10 mouse cellular contexts compared by ENCODE assay signal in the genomic region with DNA sequence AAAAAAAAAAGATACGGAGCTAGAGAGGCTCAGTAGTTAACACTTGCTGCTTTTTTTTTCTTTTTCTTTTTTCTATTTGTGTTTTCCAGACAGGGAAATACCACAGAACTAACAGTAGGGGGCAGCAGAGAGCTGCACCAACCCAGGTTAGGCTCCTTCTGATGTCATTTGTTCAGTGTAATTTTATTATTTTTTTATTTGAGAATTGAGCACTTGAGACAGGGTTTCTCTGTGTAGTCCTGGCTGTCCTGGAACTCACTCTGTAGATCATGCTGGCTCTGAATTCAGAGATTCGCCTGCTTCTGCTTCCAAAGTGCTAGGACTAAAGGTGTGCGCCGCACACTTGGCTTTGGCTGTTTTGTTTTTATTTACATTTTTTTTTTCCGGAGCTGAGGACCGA. TPM values are rescaled to one million over a fixed set of nuclear protein-coding genes. Genes with fewer than 3 reads are reported as not detected.
A peak's percentile ranks its signal among the peaks of the same experiment; 100 is the strongest.
DNase-seq lines count a peak whose midpoint lies in the region; ATAC-seq lines count a peak whose summit lies in the region.
"Had no signal": no experiment of that assay in that cellular context is flagged by ENCODE, and none has a peak within 500 bp of the region (broad histone marks: within the 10 kb centered on the region; RNA-seq: fewer than 3 reads in every experiment).

No protein-coding gene starts in this region.

- no peak overlapping the region for H3K9ac ChIP-seq in embryonic facial prominence, embryonic 11.5 days (replicated peaks; ENCODE audit: low read length)
- H3K9ac ChIP-seq in lung, embryonic 16.5 days (ENCODE audit: low read length) = no peak overlapping the region

- H3K9me3 ChIP-seq in embryonic facial prominence, embryonic 11.5 days (replicated peaks; ENCODE audit: control insufficient read depth, low read length) = no peaks in the 10 kb centered on the region
- no peaks in the 10 kb centered on the region for H3K9me3 ChIP-seq in embryonic facial prominence, embryonic 10.5 days
- no peaks in the 10 kb centered on the region for H3K9me3 ChIP-seq in lung, embryonic 16.5 days (ENCODE audit: control insufficient read depth, low read length)

- no peaks in the 10 kb centered on the region for H3K36me3 ChIP-seq in embryonic facial prominence, embryonic 11.5 days (replicated peaks; ENCODE audit: control insufficient read depth, insufficient read depth, low read depth, low read length)
- no peaks in the 10 kb centered on the region for H3K36me3 ChIP-seq in embryonic facial prominence, embryonic 10.5 days (replicated peaks)
- no peaks in the 10 kb centered on the region for H3K36me3 ChIP-seq in lung, embryonic 16.5 days (ENCODE audit: control insufficient read depth, insufficient read depth, low read length)

- no peak overlapping the region for H3K27ac ChIP-seq in embryonic facial prominence, embryonic 11.5 days (replicated peaks; ENCODE audit: low read depth, low read length)
- no peak overlapping the region for H3K27ac ChIP-seq in embryonic facial prominence, embryonic 10.5 days (replicated peaks)
- H3K27ac ChIP-seq in lung, embryonic 16.5 days (ENCODE audit: low read length) = no peak overlapping the region

- no peak overlapping the region for H3K4me3 ChIP-seq in embryonic facial prominence, embryonic 11.5 days (ENCODE audit: low read depth, low read length)
- no peak overlapping the region for H3K4me3 ChIP-seq in embryonic facial prominence, embryonic 10.5 days
- no peak overlapping the region for H3K4me3 ChIP-seq in lung, embryonic 16.5 days (ENCODE audit: low read length)

- H3K4me2 ChIP-seq in embryonic facial prominence, embryonic 11.5 days (ENCODE audit: low read depth, low read length) = no peak overlapping the region
- H3K4me2 ChIP-seq in lung, embryonic 16.5 days (ENCODE audit: low read depth, low read length) = no peak overlapping the region
- H3K4me2 ChIP-seq: heart, embryonic 11.5 days had no signal

- no peaks in the 10 kb centered on the region for H3K27me3 ChIP-seq in embryonic facial prominence, embryonic 11.5 days (ENCODE audit: control insufficient read depth, insufficient read depth, low read length)
- H3K27me3 ChIP-seq in embryonic facial prominence, embryonic 10.5 days (replicated peaks; ENCODE audit: low read depth, poor library complexity, severe bottlenecking) = no peaks in the 10 kb centered on the region
- no peaks in the 10 kb centered on the region for H3K27me3 ChIP-seq in lung, embryonic 16.5 days (ENCODE audit: control insufficient read depth, insufficient read depth, low read depth, low read length)

- peak; percentile 49 for DNase-seq in embryonic facial prominence, embryonic 11.5 days (ENCODE audit: low spot score)
- no peak for DNase-seq in embryonic facial prominence, embryonic 10.5 days (ENCODE audit: low spot score)
- DNase-seq in lung, adult 18-20 months = no peak
- no peak for DNase-seq in kidney, adult 11 months

- 65% methylated on average over 6 of the region's 6 CpGs for WGBS in embryonic facial prominence, embryonic 11.5 days
- WGBS in embryonic facial prominence, embryonic 10.5 days = 70% methylated on average over 6 of the region's 6 CpGs
- WGBS in lung, embryonic 16.5 days = 56% methylated on average over 6 of the region's 6 CpGs

- ATAC-seq in embryonic facial prominence, embryonic 11.5 days (replicated peaks; ENCODE audit: insufficient number of reproducible peaks, low FRiP score, low TSS enrichment, low read depth) = no peak
- ATAC-seq in lung, embryonic 16.5 days (ENCODE audit: low read depth) = peak; percentile 21; the same call in 1 of the 2 replicates
- peak; percentile 14 for ATAC-seq in activated CD4-positive, CD25-positive, alpha-beta regulatory T cell, adult 4 months
- peak; percentile 67 for ATAC-seq in megakaryocyte progenitor cell, adult 5-6 weeks (replicated peaks; ENCODE audit: poor library complexity)
- no peak for ATAC-seq in megakaryocyte-erythroid progenitor cell, adult 5-6 weeks (replicated peaks; ENCODE audit: low FRiP score, low TSS enrichment, poor library complexity, severe bottlenecking)

- H3K4me1 ChIP-seq in embryonic facial prominence, embryonic 11.5 days (ENCODE audit: control insufficient read depth, insufficient read depth, low read length) = no peaks in the 10 kb centered on the region; the same call in 1 of the 2 replicates
- H3K4me1 ChIP-seq in embryonic facial prominence, embryonic 10.5 days = peaks cover 13% of the 10 kb centered on the region
- H3K4me1 ChIP-seq in lung, embryonic 16.5 days (replicated peaks; ENCODE audit: control insufficient read depth, insufficient read depth, low read length) = no peaks in the 10 kb centered on the region

RNA-seq across cellular contexts. Expression of gene Nmur1, which starts 9.7 kb away (rescaled TPM):
- polyA plus RNA-seq in embryonic facial prominence, embryonic 11.5 days (2014; fragmentation: Nextera tagmentation; extraction: Ambion mirVana) = not detected in 2 replicates
- polyA plus RNA-seq in embryonic facial prominence, embryonic 10.5 days (2016; fragmentation: Nextera tagmentation; extraction: Ambion mirVana) = 0.24 TPM in 1 of 2 replicates, not detected in the other
- polyA plus RNA-seq in lung, embryonic 16.5 days (2015; fragmentation: Nextera tagmentation; extraction: Ambion mirVana) = 0.49 and 0.63 TPM in 2 replicates
- 1 to 10 TPM in 1 of 2 experiments, under 1 TPM in 1; 0.38 to 3.9 TPM for polyA plus RNA-seq in activated CD4-positive, CD25-positive, alpha-beta regulatory T cell, adult 4 months (2017; shearing (Covaris generic))
- total RNA-seq in megakaryocyte progenitor cell, adult 5-6 weeks (2015) = 1.0 TPM in 1 of 2 replicates, not detected in the other
- not detected in 2 replicates for total RNA-seq in megakaryocyte progenitor cell, adult 5-6 weeks (2017)
- total RNA-seq in megakaryocyte-erythroid progenitor cell, adult 5-6 weeks (2014; fragmentation: Nextera tagmentation) = not detected in 2 replicates
- not detected in 2 replicates for total RNA-seq in megakaryocyte-erythroid progenitor cell, adult 5-6 weeks (2017)
- total RNA-seq: left cerebral cortex, postnatal 25 days had no signal
- polyA plus RNA-seq: heart, embryonic 11.5 days had no signal

RNA-seq across cellular contexts. Expression of gene Tex44, which starts 9.8 kb away (rescaled TPM):
- polyA plus RNA-seq in embryonic facial prominence, embryonic 11.5 days (2014; fragmentation: Nextera tagmentation; extraction: Ambion mirVana) = not detected in 2 replicates
- not detected in 2 replicates for polyA plus RNA-seq in embryonic facial prominence, embryonic 10.5 days (2016; fragmentation: Nextera tagmentation; extraction: Ambion mirVana)
- polyA plus RNA-seq in lung, embryonic 16.5 days (2015; fragmentation: Nextera tagmentation; extraction: Ambion mirVana) = not detected in 2 replicates
- not detected for polyA plus RNA-seq in activated CD4-positive, CD25-positive, alpha-beta regulatory T cell, adult 4 months (2017; shearing (Covaris generic))
- not detected in 2 replicates for total RNA-seq in megakaryocyte progenitor cell, adult 5-6 weeks (2015)
- not detected in 2 replicates for total RNA-seq in megakaryocyte progenitor cell, adult 5-6 weeks (2017)
- not detected in 2 replicates for total RNA-seq in megakaryocyte-erythroid progenitor cell, adult 5-6 weeks (2014; fragmentation: Nextera tagmentation)
- total RNA-seq in megakaryocyte-erythroid progenitor cell, adult 5-6 weeks (2017) = not detected in 2 replicates
- total RNA-seq: left cerebral cortex, postnatal 25 days had no signal
- polyA plus RNA-seq: heart, embryonic 11.5 days had no signal

RNA-seq across cellular contexts. Expression of gene Ncl, which starts 57.1 kb away (rescaled TPM):
- 391 and 429 TPM in 2 replicates for polyA plus RNA-seq in embryonic facial prominence, embryonic 11.5 days (2014; fragmentation: Nextera tagmentation; extraction: Ambion mirVana)
- 625 and 641 TPM in 2 replicates for polyA plus RNA-seq in embryonic facial prominence, embryonic 10.5 days (2016; fragmentation: Nextera tagmentation; extraction: Ambion mirVana)
- 315 and 344 TPM in 2 replicates for polyA plus RNA-seq in lung, embryonic 16.5 days (2015; fragmentation: Nextera tagmentation; extraction: Ambion mirVana)
- 100 to 1,000 TPM; 383 to 392 TPM for polyA plus RNA-seq in activated CD4-positive, CD25-positive, alpha-beta regulatory T cell, adult 4 months (2017; shearing (Covaris generic))
- total RNA-seq in megakaryocyte progenitor cell, adult 5-6 weeks (2015) = 728 and 799 TPM in 2 replicates
- total RNA-seq in megakaryocyte progenitor cell, adult 5-6 weeks (2017) = 665 and 1,023 TPM in 2 replicates
- 973 and 1,006 TPM in 2 replicates for total RNA-seq in megakaryocyte-erythroid progenitor cell, adult 5-6 weeks (2014; fragmentation: Nextera tagmentation)
- total RNA-seq in megakaryocyte-erythroid progenitor cell, adult 5-6 weeks (2017) = 1,472 and 1,577 TPM in 2 replicates

Comparison
In these comparisons a context has a peak if more than half of its experiments do, and no peak if none do; other contexts are left out.
1. ATAC-seq: peak in lung, embryonic 16.5 days (single experiment), activated CD4-positive, CD25-positive, alpha-beta regulatory T cell, adult 4 months (single experiment) and megakaryocyte progenitor cell, adult 5-6 weeks (single experiment); none in embryonic facial prominence, embryonic 11.5 days (single experiment) and megakaryocyte-erythroid progenitor cell, adult 5-6 weeks (single experiment).